8 mouse cellular contexts compared by ENCODE assay signal in the genomic region with DNA sequence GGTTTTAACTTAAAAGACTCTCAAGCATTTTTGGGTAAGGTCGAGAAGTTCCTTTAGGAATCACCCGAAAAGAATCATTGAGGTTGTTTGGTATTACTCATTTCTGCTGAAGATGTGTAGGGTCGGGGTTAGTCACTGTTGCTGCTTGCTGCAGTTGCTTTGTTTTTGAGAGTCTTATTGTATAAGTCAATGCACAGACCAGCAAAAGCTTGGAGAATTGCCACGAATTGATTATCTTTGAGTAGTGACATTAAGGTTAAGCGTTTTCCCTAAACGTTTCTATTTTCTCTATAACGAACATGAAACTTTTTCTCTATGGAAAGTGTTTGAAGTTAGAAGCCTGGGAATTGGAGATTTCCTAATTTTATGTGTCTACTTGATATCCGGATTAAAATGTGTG. TPM values are rescaled to one million over a fixed set of nuclear protein-coding genes. Genes with fewer than 3 reads are reported as not detected.
A peak's percentile ranks its signal among the peaks of the same experiment; 100 is the strongest.
DNase-seq lines count a peak whose midpoint lies in the region; ATAC-seq and TF ChIP-seq lines count a peak whose summit lies in the region.

No protein-coding gene starts in this region.

- TF ChIP-seq POLR2A in spleen, adult 2 months (IDR thresholded peaks at IDR 0.05; ENCODE audit: low read depth, low read length): no peak
- TF ChIP-seq POLR2A in limb, embryonic 14.5 days (IDR thresholded peaks at IDR 0.05; ENCODE audit: borderline replicate concordance, extremely low read depth, insufficient read depth, insufficient read length): no peak

- H3K4me3 ChIP-seq in spleen, adult 2 months (ENCODE audit: extremely low read depth, insufficient read depth, insufficient read length): peak overlapping the region; percentile 87
- peak overlapping the region; percentile 67 for H3K4me3 ChIP-seq in limb, embryonic 14.5 days (replicated peaks; ENCODE audit: low read length)
- peak overlapping the region; percentile 83 for H3K4me3 ChIP-seq in stomach, embryonic 16.5 days (replicated peaks; ENCODE audit: low read length)

- peak overlapping the region; percentile 58 for H3K4me2 ChIP-seq in limb, embryonic 14.5 days (replicated peaks; ENCODE audit: low read depth, low read length, severe bottlenecking)
- peak overlapping the region; percentile 85 for H3K4me2 ChIP-seq in stomach, embryonic 16.5 days (ENCODE audit: low read depth, low read length)

- TF ChIP-seq CTCF in spleen, adult 2 months (IDR thresholded peaks at IDR 0.05; ENCODE audit: extremely low read depth, insufficient read depth, insufficient read length, insufficient replicate concordance): no peak

- no peak for ATAC-seq in limb, embryonic 14.5 days (ENCODE audit: low FRiP score, low read depth)
- no peak for ATAC-seq in stomach, embryonic 16.5 days (ENCODE audit: insufficient read depth, low FRiP score)
- ATAC-seq in activated CD4-positive, CD25-positive, alpha-beta regulatory T cell, adult 4 months: no peak

- WGBS in spleen, adult 2 months: 9% methylated on average over 8 of the region's 8 CpGs
- 10% methylated on average over 8 of the region's 8 CpGs for WGBS in limb, embryonic 14.5 days
- WGBS in stomach, embryonic 16.5 days: 8% methylated on average over 8 of the region's 8 CpGs

- H3K36me3 ChIP-seq in spleen, adult 2 months (ENCODE audit: control insufficient read depth, insufficient read depth, low read length): peaks cover 6% of the 10 kb centered on the region; the same call in 1 of the 2 replicates
- H3K36me3 ChIP-seq in limb, embryonic 14.5 days (ENCODE audit: control insufficient read depth, insufficient read depth, low read length): peaks cover 32% of the 10 kb centered on the region
- peaks cover 3% of the 10 kb centered on the region; the same call in 1 of the 2 replicates for H3K36me3 ChIP-seq in stomach, embryonic 16.5 days (ENCODE audit: control insufficient read depth, insufficient read depth, low read length)

- DNase-seq in cerebellum, adult 9-10 months: peak; percentile 63
- DNase-seq in cerebellum, adult 11-12 months: no peak
- DNase-seq in spleen, adult 2 months (ENCODE audit: low read depth in 1 of 2, low spot score in 2 of 2): no peak
- no peak for DNase-seq in spleen, postnatal 14 days (ENCODE audit: low spot score in 2 of 2)
- no peak for DNase-seq in limb, embryonic 14.5 days (ENCODE audit: low spot score)
- DNase-seq in gastrocnemius, postnatal 25 days: no peak

- H3K4me1 ChIP-seq in spleen, adult 2 months (ENCODE audit: control insufficient read depth, insufficient read depth, insufficient read length): peaks cover 3% of the 10 kb centered on the region; the same call in 1 of the 2 replicates
- peaks cover 8% of the 10 kb centered on the region; the same call in 1 of the 2 replicates for H3K4me1 ChIP-seq in limb, embryonic 14.5 days (ENCODE audit: control insufficient read depth, insufficient read depth, low read length)
- peaks cover 13% of the 10 kb centered on the region for H3K4me1 ChIP-seq in stomach, embryonic 16.5 days (ENCODE audit: control insufficient read depth, insufficient read depth, low read length)

- H3K9ac ChIP-seq in limb, embryonic 14.5 days (ENCODE audit: low read depth, low read length, severe bottlenecking): peak overlapping the region; percentile 74
- peak overlapping the region; percentile 84 for H3K9ac ChIP-seq in stomach, embryonic 16.5 days (ENCODE audit: low read length)

- no peaks in the 10 kb centered on the region for H3K9me3 ChIP-seq in limb, embryonic 14.5 days (ENCODE audit: control insufficient read depth, low read length)
- no peaks in the 10 kb centered on the region for H3K9me3 ChIP-seq in stomach, embryonic 16.5 days (replicated peaks; ENCODE audit: control insufficient read depth, low read length)

- no peaks in the 10 kb centered on the region for H3K27me3 ChIP-seq in spleen, adult 2 months (ENCODE audit: control insufficient read depth, insufficient read depth, low read length)
- H3K27me3 ChIP-seq in limb, embryonic 14.5 days (ENCODE audit: control insufficient read depth, insufficient read depth, low read length): no peaks in the 10 kb centered on the region
- no peaks in the 10 kb centered on the region for H3K27me3 ChIP-seq in stomach, embryonic 16.5 days (ENCODE audit: control insufficient read depth, insufficient read depth, low read length)

- peak overlapping the region; percentile 99 for H3K27ac ChIP-seq in spleen, adult 2 months (ENCODE audit: insufficient read depth, low read length)
- H3K27ac ChIP-seq in limb, embryonic 14.5 days (replicated peaks; ENCODE audit: low read depth, low read length): peak overlapping the region; percentile 90; the same call in 1 of the 2 replicates
- H3K27ac ChIP-seq in stomach, embryonic 16.5 days (ENCODE audit: low read length): peak overlapping the region; percentile 99

RNA-seq across cellular contexts. Expression of gene Ttll5, which starts 0.9 kb away (rescaled TPM):
- polyA plus RNA-seq in spleen, adult 2 months (2012; rRNA removed): 6.2 and 6.7 TPM in 2 replicates
- 16.3 and 20.2 TPM in 2 replicates for polyA plus RNA-seq in limb, embryonic 14.5 days (2012; rRNA removed)
- polyA plus RNA-seq in limb, embryonic 14.5 days (2014; fragmentation: Nextera tagmentation; extraction: Ambion mirVana): 13.9 and 14.6 TPM in 2 replicates
- polyA plus RNA-seq in stomach, embryonic 16.5 days (2015; fragmentation: Nextera tagmentation; extraction: Ambion mirVana): 9.3 and 11.4 TPM in 2 replicates
- 1 to 10 TPM; 5.8 to 7.3 TPM for total RNA-seq in gastrocnemius, postnatal 25 days (2021)
- polyA plus RNA-seq in activated CD4-positive, CD25-positive, alpha-beta regulatory T cell, adult 4 months (2017; shearing (Covaris generic)): 10 to 100 TPM in 1 of 2 experiments, 1 to 10 TPM in 1; 8.3 to 10.4 TPM

RNA-seq across cellular contexts. Expression of gene Erg28, which starts 1.0 kb away (rescaled TPM):
- 19.1 and 21.6 TPM in 2 replicates for polyA plus RNA-seq in spleen, adult 2 months (2012; rRNA removed)
- 86.7 and 92.7 TPM in 2 replicates for polyA plus RNA-seq in limb, embryonic 14.5 days (2012; rRNA removed)
- polyA plus RNA-seq in limb, embryonic 14.5 days (2014; fragmentation: Nextera tagmentation; extraction: Ambion mirVana): 110 and 120 TPM in 2 replicates
- polyA plus RNA-seq in stomach, embryonic 16.5 days (2015; fragmentation: Nextera tagmentation; extraction: Ambion mirVana): 123 and 132 TPM in 2 replicates
- 1 to 10 TPM; 2.7 to 3.8 TPM for total RNA-seq in gastrocnemius, postnatal 25 days (2021)
- 100 to 1,000 TPM; 149 to 162 TPM for polyA plus RNA-seq in activated CD4-positive, CD25-positive, alpha-beta regulatory T cell, adult 4 months (2017; shearing (Covaris generic))
